Mouse (Mus musculus) heart, embryonic 13.5 days (tissue): ENCODE data around the gene Rhd. TPM values are rescaled to one million over a fixed set of nuclear protein-coding genes. Genes with fewer than 3 reads are reported as not detected.

Experiments
- ATAC-seq: fragments of 200-750 bp; cut with Nextera tagmentation; 2 replicates; pipeline ENCODE4 v1.8.0; 2017; ENCODE audit warnings: moderate TSS enrichment; ENCODE audit not compliant: insufficient number of reproducible peaks, low FRiP score, low TSS enrichment; ENCODE audit errors: extremely low read depth
- H3K27ac ChIP-seq: fragments of 300-500 bp; sonication (generic); replicated peaks from 2 replicates; pipeline ENCODE4 v1.5.1; 2015; ENCODE audit warnings: moderate library complexity, mild to moderate bottlenecking, inconsistent platforms
- H3K27me3 ChIP-seq: fragments of 300-500 bp; sonication (generic); replicated peaks from 2 replicates; pipeline ENCODE4 v1.6.1; 2015; ENCODE audit warnings: mild to moderate bottlenecking, inconsistent platforms
- H3K36me3 ChIP-seq: fragments of 300-500 bp; sonication (generic); 2 replicates; pipeline ENCODE4 v1.6.1; 2015; ENCODE audit warnings: mild to moderate bottlenecking, inconsistent platforms
- H3K4me1 ChIP-seq: fragments of 300-500 bp; sonication (generic); 2 replicates; pipeline ENCODE4 v1.6.1; 2015; ENCODE audit warnings: inconsistent platforms
- H3K4me2 ChIP-seq: fragments of 300-500 bp; sonication (generic); 2 replicates; pipeline ENCODE4 v1.6.1; 2015; ENCODE audit warnings: inconsistent platforms, mild to moderate bottlenecking, moderate library complexity
- H3K4me3 ChIP-seq: fragments of 300-500 bp; sonication (generic); 2 replicates; pipeline ENCODE4 v1.5.1; 2015; ENCODE audit warnings: moderate library complexity, mild to moderate bottlenecking, inconsistent platforms
- H3K9ac ChIP-seq: fragments of 300-500 bp; sonication (generic); 2 replicates; pipeline ENCODE4 v1.6.1; 2015; ENCODE audit warnings: inconsistent platforms, mild to moderate bottlenecking, moderate library complexity
- H3K9me3 ChIP-seq: fragments of 300-500 bp; sonication (generic); 2 replicates; pipeline ENCODE4 v1.6.1; 2016; ENCODE audit warnings: inconsistent platforms
- WGBS: fragments of 180-500 bp; shearing (Covaris S2); methylation state at CpG from one replicate; pipeline ENCODE4 v1.1.7; 2015; ENCODE audit warnings: mixed read lengths; 5-methylcytosine and 5-hydroxymethylcytosine counted together
- polyA plus RNA-seq: library from polyadenylated mRNA; unstranded; fragments of >200 nt; fragmentation: Nextera tagmentation; extraction: Ambion mirVana; gene quantifications from 2 replicates; pipeline ENCODE4 v1.2.1, GENCODE M21; 2015

The Rhd gene
- polyA plus RNA-seq, 1 experiment from 2014 or later: 13.0 TPM

DNA sequence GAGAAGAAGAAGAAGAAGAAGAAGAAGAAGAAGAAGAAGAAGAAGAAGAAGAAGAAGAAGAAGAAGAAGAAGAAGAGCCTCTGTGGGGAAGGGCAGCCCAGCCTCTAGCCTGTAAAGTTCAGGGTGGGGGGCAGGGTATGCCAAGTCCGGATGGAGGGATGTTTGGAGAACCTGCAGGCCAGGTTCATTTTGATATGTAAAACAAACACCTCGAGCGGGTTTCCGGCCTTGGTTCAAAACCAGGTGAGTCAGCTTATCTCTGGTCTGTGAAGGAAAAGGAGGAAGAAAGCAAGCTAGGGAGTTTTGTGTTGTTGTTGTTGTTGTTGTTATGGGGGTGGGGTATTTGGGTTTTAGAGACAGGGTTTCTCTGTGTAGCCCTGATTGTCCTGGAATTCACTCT, 7.1 kb downstream of the Rhd start:
- no peak for ATAC-seq
- H3K27ac ChIP-seq: no peak overlapping the region
- H3K9me3 ChIP-seq: no peaks in the 10 kb centered on the region
- peaks cover 18% of the 10 kb centered on the region for H3K4me1 ChIP-seq
- 37% methylated on average over 4 of the region's 4 CpGs for WGBS
- no peak overlapping the region for H3K4me3 ChIP-seq
- no peak overlapping the region for H3K9ac ChIP-seq
- 0 out of 2 replicates have a peak overlapping the region, but pooled peaks have one; percentile 5 for H3K4me2 ChIP-seq
- peaks cover 39% of the 10 kb centered on the region for H3K27me3 ChIP-seq
- no peaks in the 10 kb centered on the region for H3K36me3 ChIP-seq

DNA sequence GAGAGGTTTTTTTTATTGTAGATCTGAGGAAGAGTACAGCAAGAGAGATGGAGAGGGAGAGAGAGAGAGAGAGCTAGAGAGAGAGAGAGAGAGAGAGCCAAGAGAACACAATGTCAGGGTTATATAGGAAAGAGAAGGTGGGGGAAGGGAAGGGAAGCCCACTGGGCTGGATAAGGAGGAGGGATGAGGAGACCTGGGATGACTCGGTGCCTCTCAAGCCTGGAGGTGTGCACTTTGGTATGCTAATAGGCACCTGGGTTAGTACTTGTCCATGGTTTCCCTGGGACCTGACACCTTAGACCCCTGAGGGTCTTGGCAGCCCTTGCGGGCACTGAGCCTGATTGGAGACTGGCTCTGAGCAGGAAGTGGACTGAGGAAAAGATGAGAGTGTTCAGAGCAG, 7.6 kb downstream of the Rhd start:
- no peak overlapping the region for H3K4me3 ChIP-seq
- no peak overlapping the region for H3K27ac ChIP-seq
- 0 out of 2 replicates have a peak overlapping the region, but pooled peaks have one; percentile 7 for H3K9ac ChIP-seq
- ATAC-seq: no peak
- H3K4me2 ChIP-seq: 0 out of 2 replicates have a peak overlapping the region, but pooled peaks have one; percentile 5
- no peaks in the 10 kb centered on the region for H3K36me3 ChIP-seq
- H3K27me3 ChIP-seq: peaks cover 39% of the 10 kb centered on the region
- no peaks in the 10 kb centered on the region for H3K9me3 ChIP-seq
- peaks cover 18% of the 10 kb centered on the region for H3K4me1 ChIP-seq
- 44% methylated on average over 2 of the region's 2 CpGs for WGBS

DNA sequence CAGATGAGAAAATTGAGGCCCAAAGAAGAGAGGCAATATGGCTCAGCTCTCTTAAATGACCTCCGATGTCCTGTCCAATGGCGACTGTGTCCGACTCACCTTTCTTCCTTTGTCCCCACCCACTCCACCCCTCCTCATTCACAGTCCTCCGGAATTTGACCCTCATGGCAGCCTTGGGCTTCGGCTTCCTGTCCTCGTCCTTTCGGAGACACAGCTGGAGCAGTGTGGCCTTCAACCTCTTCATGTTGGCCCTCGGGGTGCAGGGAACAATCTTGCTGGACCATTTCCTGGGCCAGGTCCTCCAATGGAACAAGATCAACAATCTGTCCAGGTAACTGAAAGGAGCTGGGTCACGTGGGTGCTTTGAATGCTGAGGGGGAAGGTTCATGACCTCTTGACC, 11.8 kb downstream of the Rhd start:
- Histone ChIP-seq H3K9me3 (no peaks in the 10 kb centered on the region), H3K27ac (no peak overlapping the region), H3K4me3 (no peak overlapping the region), H3K36me3 (no peaks in the 10 kb centered on the region), H3K27me3 (0 out of 2 replicates have a peak, but pooled peaks cover 4% of the 10 kb centered on the region), H3K4me2 (no peak overlapping the region), H3K9ac (no peak overlapping the region), H3K4me1 (peaks cover 10% of the 10 kb centered on the region)
- 79% methylated on average over 9 of the region's 9 CpGs for WGBS
- ATAC-seq: no peak

DNA sequence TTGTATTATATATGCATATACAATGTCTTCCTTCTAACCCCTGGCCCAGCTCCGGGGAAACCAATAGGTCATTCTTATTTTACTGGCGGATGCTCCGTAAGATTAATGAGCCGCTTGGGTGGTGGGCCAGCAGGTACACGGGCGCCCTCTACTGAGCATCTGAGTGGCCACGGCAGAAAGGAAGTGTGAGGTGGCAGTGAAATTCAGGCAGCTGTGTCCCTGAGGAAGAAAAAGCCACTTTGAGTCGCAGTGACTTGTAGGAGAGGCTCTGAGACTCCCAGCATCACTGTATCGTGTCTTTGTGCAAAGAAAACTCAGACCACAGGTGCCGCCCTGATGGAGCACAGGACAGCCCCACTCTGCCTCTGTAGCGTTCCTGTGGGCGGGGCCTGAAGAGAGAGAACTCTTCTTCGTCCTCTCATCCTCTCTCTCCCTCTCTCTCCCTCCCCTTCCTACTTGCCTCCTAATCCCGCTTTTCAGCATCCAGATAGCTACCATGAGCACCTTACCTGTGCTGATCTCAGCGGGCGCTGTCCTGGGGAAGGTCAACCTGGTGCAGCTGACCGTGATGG, 15.2 kb downstream of the Rhd start:
- Histone ChIP-seq H3K4me3 (peak overlapping the region; percentile 49), H3K27me3 (no peaks in the 10 kb centered on the region), H3K4me1 (peaks cover 17% of the 10 kb centered on the region), H3K9me3 (no peaks in the 10 kb centered on the region), H3K36me3 (no peaks in the 10 kb centered on the region), H3K27ac (no peak overlapping the region), H3K9ac (peak overlapping the region; percentile 71), H3K4me2 (peak overlapping the region; percentile 81)
- ATAC-seq: peak; percentile 57
- 3% methylated on average over 17 of the region's 17 CpGs for WGBS

DNA sequence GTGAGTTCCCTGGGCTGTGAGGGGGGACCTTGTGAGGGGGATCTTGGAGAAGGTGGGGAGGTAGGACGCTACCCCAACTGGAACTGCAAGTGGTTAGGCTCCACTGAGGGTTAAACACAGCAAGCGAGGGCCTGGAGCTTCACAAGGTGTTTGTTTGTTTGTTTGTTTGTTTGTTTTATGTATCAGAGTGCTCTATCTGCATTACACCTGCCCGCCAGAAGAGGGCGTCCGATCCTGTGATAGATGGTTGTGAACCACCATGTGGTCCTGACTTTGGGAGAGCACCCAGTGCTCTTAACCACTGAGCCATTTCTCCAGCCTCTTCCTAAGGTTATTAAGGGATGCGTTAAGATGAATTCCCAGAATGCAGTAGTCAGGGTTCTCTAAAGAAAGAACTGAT, 15.7 kb downstream of the Rhd start:
- no peak for ATAC-seq
- H3K9me3 ChIP-seq: no peaks in the 10 kb centered on the region
- no peaks in the 10 kb centered on the region for H3K36me3 ChIP-seq
- H3K27ac ChIP-seq: no peak overlapping the region
- peak overlapping the region; percentile 81 for H3K4me2 ChIP-seq
- H3K27me3 ChIP-seq: no peaks in the 10 kb centered on the region
- H3K9ac ChIP-seq: peak overlapping the region; percentile 71
- WGBS: 42% methylated on average over 6 of the region's 6 CpGs
- peaks cover 20% of the 10 kb centered on the region for H3K4me1 ChIP-seq
- peak overlapping the region; percentile 49 for H3K4me3 ChIP-seq

DNA sequence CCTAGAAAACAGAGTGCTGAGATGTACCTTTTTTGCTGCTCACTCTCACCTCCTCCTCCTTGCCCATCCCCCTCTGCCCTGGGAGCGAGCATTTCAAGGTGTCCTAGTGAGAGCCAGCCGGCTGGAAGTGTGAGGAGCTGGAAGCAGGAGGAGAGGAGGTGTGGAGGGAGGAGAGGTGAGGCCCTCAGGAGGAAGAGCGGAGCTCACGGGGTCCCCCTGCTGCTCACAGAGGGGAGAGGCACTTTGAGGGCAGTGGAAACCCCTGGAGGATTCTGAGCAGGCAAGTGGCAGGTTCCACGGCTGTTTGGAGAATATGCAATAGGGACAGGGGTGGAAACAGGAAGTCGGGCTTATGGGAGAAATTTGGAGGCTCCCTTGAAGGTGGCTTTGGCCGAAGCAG, 18.9 kb downstream of the Rhd start:
- no peak overlapping the region; the same call in 1 of the 2 replicates for H3K9ac ChIP-seq
- H3K4me2 ChIP-seq: no peak overlapping the region
- H3K4me3 ChIP-seq: no peak overlapping the region
- H3K27ac ChIP-seq: 0 out of 2 replicates have a peak overlapping the region, but pooled peaks have one; percentile 40
- peaks cover 20% of the 10 kb centered on the region for H3K4me1 ChIP-seq
- no peaks in the 10 kb centered on the region for H3K36me3 ChIP-seq
- H3K9me3 ChIP-seq: no peaks in the 10 kb centered on the region
- no peak for ATAC-seq
- WGBS: 25% methylated on average over 7 of the region's 7 CpGs
- no peaks in the 10 kb centered on the region for H3K27me3 ChIP-seq

DNA sequence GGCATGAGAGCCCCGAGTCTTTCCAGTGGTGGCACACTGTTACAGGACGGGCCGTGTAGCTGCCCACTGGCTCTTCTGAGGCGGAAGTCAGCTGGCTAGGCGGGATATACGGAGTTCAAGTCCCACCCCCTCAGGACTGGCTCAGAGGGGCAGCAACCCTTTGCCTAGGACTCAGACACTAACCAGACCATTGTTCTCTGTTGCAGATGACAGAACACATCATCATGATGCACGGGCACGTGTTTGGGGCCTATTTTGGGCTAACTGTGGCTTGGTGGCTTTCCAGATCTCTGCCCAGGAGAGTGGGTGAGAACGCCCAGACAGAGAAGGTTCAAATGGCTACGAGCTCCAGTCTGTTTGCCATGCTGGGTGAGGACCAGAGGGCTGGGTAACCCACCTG, 19.5 kb downstream of the Rhd start:
- no peak for ATAC-seq
- H3K4me3 ChIP-seq: no peak overlapping the region
- H3K27ac ChIP-seq: peak overlapping the region; percentile 40; the same call in 1 of the 2 replicates
- H3K9me3 ChIP-seq: no peaks in the 10 kb centered on the region
- no peak overlapping the region; the same call in 1 of the 2 replicates for H3K9ac ChIP-seq
- H3K4me1 ChIP-seq: peaks cover 20% of the 10 kb centered on the region
- no peaks in the 10 kb centered on the region for H3K27me3 ChIP-seq
- 64% methylated on average over 10 of the region's 10 CpGs for WGBS
- no peaks in the 10 kb centered on the region for H3K36me3 ChIP-seq
- no peak overlapping the region for H3K4me2 ChIP-seq

DNA sequence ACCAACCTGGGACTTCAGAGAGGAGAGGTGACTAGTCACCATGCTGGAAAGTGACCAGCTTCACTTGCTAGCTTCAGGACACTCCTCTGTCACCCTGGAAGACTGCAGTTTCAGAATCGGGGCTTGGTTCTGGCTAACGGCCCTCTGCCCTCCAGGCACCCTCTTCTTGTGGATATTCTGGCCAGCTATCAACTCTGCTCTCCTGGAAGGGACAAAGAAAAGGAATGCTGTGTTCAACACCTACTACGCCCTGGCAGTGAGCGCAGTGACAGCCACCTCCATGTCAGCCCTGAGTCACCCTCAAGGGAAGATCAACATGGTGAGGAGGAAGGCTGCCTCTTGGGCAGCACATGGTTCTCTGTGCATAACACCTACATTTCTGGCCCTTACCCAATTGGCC, 20.0 kb downstream of the Rhd start:
- ATAC-seq: no peak
- H3K27me3 ChIP-seq: no peaks in the 10 kb centered on the region
- no peaks in the 10 kb centered on the region for H3K9me3 ChIP-seq
- H3K9ac ChIP-seq: no peak overlapping the region
- H3K36me3 ChIP-seq: no peaks in the 10 kb centered on the region
- H3K4me3 ChIP-seq: no peak overlapping the region
- H3K27ac ChIP-seq: peak overlapping the region; percentile 40; the same call in 1 of the 2 replicates
- 73% methylated on average over 4 of the region's 4 CpGs for whole genome bisulfite sequencing
- peaks cover 15% of the 10 kb centered on the region for H3K4me1 ChIP-seq
- no peak overlapping the region for H3K4me2 ChIP-seq

DNA sequence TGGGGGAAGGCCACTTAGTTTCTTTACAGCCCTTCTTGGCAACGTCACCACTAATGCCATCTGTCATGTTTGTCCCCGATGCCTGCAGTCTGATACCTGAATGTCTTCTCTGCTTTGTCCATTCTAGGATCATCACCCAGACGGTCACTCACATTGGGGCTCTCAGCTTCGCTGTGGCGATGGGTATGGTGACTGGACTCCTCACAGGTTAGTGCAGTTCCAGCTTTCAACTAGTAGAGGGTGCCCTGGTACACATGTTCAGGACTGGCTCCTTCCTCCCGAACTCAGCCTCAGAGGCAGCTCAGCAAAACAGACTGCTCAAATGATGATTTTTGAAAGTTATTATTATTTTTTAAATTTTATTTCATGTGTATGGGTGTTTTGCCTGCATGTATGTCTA, 27.8 kb downstream of the Rhd start:
- WGBS: 68% methylated on average over 6 of the region's 6 CpGs
- H3K27me3 ChIP-seq: no peaks in the 10 kb centered on the region
- H3K9me3 ChIP-seq: no peaks in the 10 kb centered on the region
- H3K4me3 ChIP-seq: no peak overlapping the region
- peaks cover 27% of the 10 kb centered on the region for H3K36me3 ChIP-seq
- no peak for ATAC-seq
- H3K4me1 ChIP-seq: no peaks in the 10 kb centered on the region
- H3K9ac ChIP-seq: no peak overlapping the region
- no peak overlapping the region for H3K4me2 ChIP-seq
- H3K27ac ChIP-seq: no peak overlapping the region

DNA sequence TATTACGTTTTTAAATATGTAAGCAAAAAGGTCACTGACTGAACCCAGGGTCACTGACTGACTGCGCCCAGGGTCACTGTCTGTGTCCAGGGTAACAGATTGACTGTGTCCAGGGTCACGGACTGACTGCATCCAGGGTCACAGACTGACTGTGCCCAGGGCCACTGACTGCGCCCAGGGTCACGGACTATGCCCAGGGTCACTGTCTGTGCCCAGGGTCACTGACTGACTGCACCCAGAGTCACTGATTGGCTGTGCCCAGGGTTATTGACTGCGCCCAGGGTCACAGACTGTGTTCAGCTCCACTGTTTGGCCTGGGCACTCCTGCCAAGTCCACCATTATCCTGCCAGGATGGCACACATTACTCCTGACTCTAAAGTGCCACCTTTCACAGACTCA, 32.9 kb downstream of the Rhd start:
- Histone ChIP-seq H3K4me1 (no peaks in the 10 kb centered on the region), H3K9me3 (no peaks in the 10 kb centered on the region), H3K4me3 (no peak overlapping the region), H3K9ac (no peak overlapping the region), H3K27me3 (no peaks in the 10 kb centered on the region), H3K36me3 (peaks cover 79% of the 10 kb centered on the region), H3K27ac (no peak overlapping the region), H3K4me2 (no peak overlapping the region)
- 86% methylated on average over 6 of the region's 6 CpGs for WGBS
- no peak for ATAC-seq

DNA sequence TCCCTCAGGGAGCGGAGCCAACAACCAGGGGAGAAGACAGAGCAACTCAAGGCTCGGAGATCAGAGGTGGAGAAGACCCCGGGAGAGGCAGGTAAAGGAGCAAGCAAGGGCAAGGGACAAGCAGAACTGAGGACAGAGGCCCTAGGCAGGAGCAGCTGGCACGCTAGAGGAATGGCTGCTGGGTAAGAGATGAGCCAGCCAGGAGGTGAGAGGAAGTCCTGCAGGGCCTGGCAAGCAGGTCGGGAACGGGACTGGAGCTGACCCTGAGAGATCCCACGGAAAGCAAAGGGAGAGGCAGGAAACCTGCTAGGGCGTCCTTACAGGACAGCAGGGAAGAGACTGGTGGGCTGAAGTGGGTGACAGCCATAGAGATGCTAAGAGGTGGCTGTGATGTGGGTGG, 36.8 kb downstream of the Rhd start:
- 89% methylated on average over 8 of the region's 8 CpGs for WGBS
- H3K9ac ChIP-seq: no peak overlapping the region
- H3K4me1 ChIP-seq: no peaks in the 10 kb centered on the region
- H3K27ac ChIP-seq: no peak overlapping the region
- no peaks in the 10 kb centered on the region for H3K27me3 ChIP-seq
- H3K9me3 ChIP-seq: no peaks in the 10 kb centered on the region
- peaks cover 100% of the 10 kb centered on the region for H3K36me3 ChIP-seq
- ATAC-seq: no peak
- no peak overlapping the region for H3K4me2 ChIP-seq
- H3K4me3 ChIP-seq: no peak overlapping the region

DNA sequence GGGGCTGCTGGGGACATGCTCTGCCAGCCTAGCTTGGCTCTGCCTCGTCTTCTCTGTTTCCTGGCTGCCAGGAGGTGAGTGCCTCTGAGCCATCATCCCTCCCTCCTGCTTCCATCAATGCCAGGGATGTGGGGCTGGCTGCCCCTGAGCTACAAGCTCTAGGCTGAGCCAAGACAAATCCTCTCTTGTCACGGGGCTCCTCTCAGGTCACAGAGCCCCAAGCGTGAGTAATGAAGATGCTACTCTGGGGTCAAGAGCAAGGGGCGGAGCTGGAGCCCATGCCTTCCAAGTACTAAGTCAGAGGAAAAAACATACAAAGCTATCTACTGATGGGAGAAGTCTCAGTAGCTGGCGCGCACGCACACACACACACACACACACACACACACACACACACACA, 38.7 kb downstream of the Rhd start:
- 82% methylated on average over 5 of the region's 7 CpGs for whole genome bisulfite sequencing
- H3K4me1 ChIP-seq: no peaks in the 10 kb centered on the region
- peaks cover 100% of the 10 kb centered on the region for H3K36me3 ChIP-seq
- H3K4me3 ChIP-seq: no peak overlapping the region
- H3K4me2 ChIP-seq: no peak overlapping the region
- H3K27ac ChIP-seq: no peak overlapping the region
- H3K9me3 ChIP-seq: no peaks in the 10 kb centered on the region
- no peak for ATAC-seq
- H3K27me3 ChIP-seq: no peaks in the 10 kb centered on the region
- H3K9ac ChIP-seq: no peak overlapping the region
